Mouse (Mus musculus) bone marrow, adult 2 months (tissue): ENCODE results near the gene Rhob. TPM values are rescaled to one million over a fixed set of nuclear protein-coding genes. Genes with fewer than 3 reads are reported as not detected.

Experiments used
- H3K27ac ChIP-seq: fragments of 200-500 bp; 2 replicates; pipeline ENCODE4 v1.5.1; 2012; ENCODE audit warnings: low read depth, mild to moderate bottlenecking, control low read depth, inconsistent platforms, low read length; ENCODE audit not compliant: control insufficient read depth, poor library complexity, insufficient read depth
- H3K4me1 ChIP-seq: fragments of 200-500 bp; 2 replicates; pipeline ENCODE4 v1.6.1; 2011; ENCODE audit warnings: low read length; ENCODE audit not compliant: control insufficient read depth, insufficient read depth
- H3K4me3 ChIP-seq: fragments of 200-500 bp; replicated peaks from 2 replicates; pipeline ENCODE3; 2011; ENCODE audit warnings: mild to moderate bottlenecking, low read depth, low read length, control low read depth; ENCODE audit not compliant: control insufficient read depth
- CTCF ChIP-seq: fragments of 200-500 bp; IDR thresholded peaks from 2 replicates; pipeline ENCODE4 v1.5.1; 2011; ENCODE audit warnings: low read length, control low read depth; ENCODE audit not compliant: control insufficient read depth, insufficient read depth
- POLR2A ChIP-seq: fragments of 200-500 bp; IDR thresholded peaks from 2 replicates; pipeline ENCODE4 v1.6.1; 2011; ENCODE audit warnings: low read depth, mild to moderate bottlenecking, control low read depth, low read length, borderline replicate concordance; ENCODE audit not compliant: control insufficient read depth
- WGBS: fragments of 180-500 bp; shearing (Covaris S2); methylation state at CpG from one replicate; pipeline ENCODE4 v1.1.7; 2018; 5-methylcytosine and 5-hydroxymethylcytosine counted together
- polyA plus RNA-seq: library from polyadenylated mRNA; stranded (reverse); fragments of >200 nt; gene quantifications from 2 replicates; pipeline ENCODE4 v1.2.4, GENCODE M21; 2011; ENCODE audit warnings: low replicate concordance; ENCODE audit not compliant: missing spikeins, insufficient read depth, insufficient read length

The Rhob gene
- polyA plus RNA-seq, 1 experiment = 34.2 TPM

GRCm38 (mm10) chr12:8499001-8499870 lies 573 bp downstream of the Rhob start:
- no peaks in the 10 kb centered on the region; the same call in 1 of the 2 replicates for H3K4me1 ChIP-seq
- H3K27ac ChIP-seq = peak overlapping the region; percentile 98
- peak overlapping the region; percentile 94 for H3K4me3 ChIP-seq
- WGBS = under 1% methylated on average over 99 of the region's 99 CpGs
- TF ChIP-seq POLR2A = peak; percentile 53; the same call in 1 of the 2 replicates
- TF ChIP-seq CTCF = peak; percentile 7; the same call in 1 of the 2 replicates

- WGBS = 4% methylated on average over 13 of the region's 13 CpGs
- Histone ChIP-seq H3K27ac (peak overlapping the region; percentile 98), H3K4me1 (no peaks in the 10 kb centered on the region; the same call in 1 of the 2 replicates), H3K4me3 (peak overlapping the region; percentile 94)
- TF ChIP-seq POLR2A (no peak), CTCF (no peak)
Measured at GRCm38 (mm10) chr12:8498591-8499000, 1.2 kb downstream of the Rhob start.

- 22% methylated on average over 8 of the region's 8 CpGs for WGBS
Measured at GRCm38 (mm10) chr12:8498148-8498571, 1.6 kb downstream of the Rhob start.

GRCm38 (mm10) chr12:8497314-8497706 lies 2.5 kb downstream of the Rhob start:
- WGBS = 54% methylated on average over 2 of the region's 2 CpGs
- TF ChIP-seq POLR2A (no peak), CTCF (no peak)
- Histone ChIP-seq H3K4me1 (no peaks in the 10 kb centered on the region; the same call in 1 of the 2 replicates), H3K4me3 (no peak overlapping the region), H3K27ac (no peak overlapping the region)

More at GRCm38 (mm10) chr12:8498148-8498571, 1.6 kb downstream of the Rhob start:
- peak overlapping the region; percentile 94 for H3K4me3 ChIP-seq
- peak overlapping the region; percentile 49; the same call in 1 of the 2 replicates for H3K27ac ChIP-seq
- TF ChIP-seq CTCF (no peak), POLR2A (no peak; the same call in 1 of the 2 replicates)
- no peaks in the 10 kb centered on the region; the same call in 1 of the 2 replicates for H3K4me1 ChIP-seq

- Histone ChIP-seq H3K4me3 (no peak overlapping the region), H3K27ac (no peak overlapping the region), H3K4me1 (no peaks in the 10 kb centered on the region; the same call in 1 of the 2 replicates)
- no peak for TF ChIP-seq POLR2A
- no peak for TF ChIP-seq CTCF
- 56% methylated on average over 2 of the region's 2 CpGs for WGBS
Measured at GRCm38 (mm10) chr12:8496679-8497313, 3.0 kb downstream of the Rhob start.

- no peaks in the 10 kb centered on the region for H3K4me1 ChIP-seq
- H3K4me3 ChIP-seq = no peak overlapping the region
- no peak overlapping the region for H3K27ac ChIP-seq
- TF ChIP-seq CTCF = no peak
- no peak for TF ChIP-seq POLR2A
- WGBS = 53% methylated on average over 15 of the region's 15 CpGs
Measured at GRCm38 (mm10) chr12:8495881-8496678, 3.7 kb downstream of the Rhob start.

GRCm38 (mm10) chr12:8494675-8495074 lies 5.1 kb downstream of the Rhob start:
- TF ChIP-seq POLR2A (no peak), CTCF (no peak)
- Histone ChIP-seq H3K4me3 (no peak overlapping the region), H3K27ac (no peak overlapping the region), H3K4me1 (no peaks in the 10 kb centered on the region)
- 62% methylated on average over 3 of the region's 3 CpGs for WGBS

- WGBS = 40% methylated on average over 3 of the region's 3 CpGs
- TF ChIP-seq POLR2A = no peak
- no peak for TF ChIP-seq CTCF
- no peak overlapping the region for H3K27ac ChIP-seq
- H3K4me1 ChIP-seq = no peaks in the 10 kb centered on the region
- no peak overlapping the region for H3K4me3 ChIP-seq
Measured at GRCm38 (mm10) chr12:8493386-8493785, 6.4 kb downstream of the Rhob start.
